Mouse (Mus musculus): ENCODE data around the gene Dnajc15.

GRCm38 (mm10) chr14:77829673-77830072, 45.3 kb downstream of the Dnajc15 start:
- no peak for TF ChIP-seq CTCF (IDR thresholded peaks at IDR 0.05; ENCODE audit: insufficient read depth, low read depth, low read length)
- TF ChIP-seq POLR2A (IDR thresholded peaks at IDR 0.05; ENCODE audit: insufficient read depth, low read depth, low read length): no peak

All from olfactory bulb, adult 2 months (tissue).